Mouse (Mus musculus) heart, postnatal 0 days (tissue): ENCODE results near the gene Atxn7. TPM values are rescaled to one million over a fixed set of nuclear protein-coding genes. Genes with fewer than 3 reads are reported as not detected.

Experiments used
- ATAC-seq: fragments of 200-750 bp; cut with Nextera tagmentation; 2 replicates; pipeline ENCODE4 v1.8.0; 2017; ENCODE audit warnings: low read depth, moderate number of reproducible peaks, moderate library complexity; ENCODE audit not compliant: insufficient read depth
- DNase-seq: peaks from one replicate; pipeline ENCODE4 v3.0.0-alpha.2; 2016; ENCODE audit warnings: low spot score
- H3K27ac ChIP-seq: fragments of 300-500 bp; sonication (generic); 2 replicates; pipeline ENCODE4 v1.5.1; 2014; ENCODE audit warnings: low read depth, mild to moderate bottlenecking
- H3K27me3 ChIP-seq: fragments of 300-500 bp; sonication (generic); 2 replicates; pipeline ENCODE4 v1.6.1; 2014; ENCODE audit warnings: low read length, mixed read lengths; ENCODE audit not compliant: control insufficient read depth, insufficient read depth
- H3K36me3 ChIP-seq: fragments of 300-500 bp; sonication (generic); replicated peaks from 2 replicates; pipeline ENCODE4 v1.6.1; 2014; ENCODE audit warnings: low read length, mixed read lengths; ENCODE audit not compliant: control insufficient read depth, insufficient read depth
- H3K4me1 ChIP-seq: fragments of 300-500 bp; sonication (generic); 2 replicates; pipeline ENCODE4 v1.6.1; 2014; ENCODE audit warnings: antibody characterized with exemption; ENCODE audit not compliant: control insufficient read depth, insufficient read depth
- H3K4me2 ChIP-seq: fragments of 300-500 bp; sonication (generic); 2 replicates; pipeline ENCODE4 v1.6.1; 2014; ENCODE audit warnings: low read depth, mild to moderate bottlenecking, low read length, moderate library complexity
- H3K4me3 ChIP-seq: fragments of 300-500 bp; sonication (generic); 2 replicates; pipeline ENCODE4 v1.5.1; 2014; ENCODE audit warnings: low read depth, low read length
- H3K9ac ChIP-seq: fragments of 300-500 bp; sonication (generic); replicated peaks from 2 replicates; pipeline ENCODE4 v1.6.1; 2014; ENCODE audit warnings: low read depth, low read length, mixed read lengths
- H3K9me3 ChIP-seq: fragments of 300-500 bp; sonication (generic); replicated peaks from 2 replicates; pipeline ENCODE4 v1.6.1; 2016; ENCODE audit warnings: low read length; ENCODE audit not compliant: control insufficient read depth
- CTCF ChIP-seq: IDR thresholded peaks from 2 replicates; pipeline ENCODE4 v1.5.1; 2016; ENCODE audit warnings: antibody characterized with exemption, control low read depth, low read depth
- EP300 ChIP-seq: IDR thresholded peaks from 2 replicates; pipeline ENCODE4 v1.6.1; 2016; ENCODE audit warnings: antibody characterized with exemption, low read depth
- WGBS: fragments of 180-500 bp; shearing (Covaris S2); extraction: QIAGEN DNeasy Blood & Tissue Kit; methylation state at CpG from one replicate; pipeline ENCODE4 v1.1.7; 2014; 5-methylcytosine and 5-hydroxymethylcytosine counted together
- polyA plus RNA-seq: library from polyadenylated mRNA; unstranded; fragments of >200 nt; fragmentation: Nextera tagmentation; extraction: Ambion mirVana; gene quantifications from 2 replicates; pipeline ENCODE4 v1.2.1, GENCODE M21; 2015
- total RNA-seq: library from RNA; depleted of rRNA; stranded (reverse); fragments of >200 nt; gene quantifications from 2 replicates; pipeline ENCODE4 v1.2.3, GENCODE M21; 2014; ENCODE audit warnings: low replicate concordance; rRNA removed

Gene Atxn7
- total and polyA plus RNA-seq, 2 experiments from 2014 or later: 2.1 to 12.4 TPM

DNA sequence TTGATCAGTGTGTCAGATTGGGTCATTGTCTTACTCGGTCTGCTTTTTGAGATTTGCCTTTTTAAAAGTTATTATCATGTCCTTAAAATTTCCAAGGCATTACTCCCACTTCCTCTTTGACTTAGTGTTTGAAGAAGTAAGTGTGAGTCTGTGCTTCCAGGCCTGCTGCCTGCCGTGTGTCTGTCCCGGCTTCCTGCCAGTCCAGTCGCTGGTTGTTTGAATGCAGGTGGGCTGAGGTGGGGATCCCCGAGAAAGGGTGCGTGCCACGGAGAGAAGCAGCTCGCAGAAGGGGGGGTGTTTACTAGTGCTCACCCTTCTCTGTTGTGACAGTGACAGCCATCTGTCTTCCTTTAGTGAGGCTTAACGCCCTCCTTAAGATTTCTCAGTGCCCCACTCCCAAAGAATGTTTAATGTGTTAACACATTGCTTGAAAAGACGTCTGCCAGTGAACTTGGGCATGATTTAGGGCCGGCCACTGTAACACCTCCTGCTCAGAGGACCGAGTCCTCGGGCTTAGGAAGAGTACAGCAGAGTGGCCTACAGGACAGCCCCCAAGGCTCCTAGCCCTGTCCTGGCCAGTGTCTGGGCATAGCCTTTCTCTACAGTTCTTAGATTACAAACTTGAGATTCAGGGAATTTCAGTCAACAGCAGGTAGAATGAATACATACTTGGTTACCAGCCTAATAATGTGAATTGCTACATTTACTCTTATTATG is 143.1 kb downstream of the Atxn7 start:
- H3K36me3 ChIP-seq: peaks cover 58% of the 10 kb centered on the region

DNA sequence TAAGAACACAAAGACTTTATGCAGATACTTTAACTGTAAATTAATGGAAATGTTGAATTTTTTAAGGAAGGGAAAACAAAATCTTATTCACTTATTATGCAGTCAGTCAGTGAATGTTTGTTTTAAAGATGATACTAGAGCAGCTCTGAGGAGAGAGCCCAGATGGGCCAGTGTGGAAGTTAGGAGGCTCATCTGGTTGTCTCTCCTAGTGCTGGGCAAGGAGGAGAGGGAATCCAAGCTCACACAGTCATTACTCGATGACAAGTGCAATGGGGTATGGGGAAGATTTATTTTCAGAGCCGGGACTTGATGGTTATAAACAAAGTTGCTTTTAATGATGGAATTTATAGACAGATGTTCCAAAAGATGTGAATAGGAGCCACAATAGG is 143.7 kb downstream of the Atxn7 start:
- TF ChIP-seq EP300 (no peak), CTCF (no peak)
- peaks cover 57% of the 10 kb centered on the region for H3K36me3 ChIP-seq
- no peak overlapping the region for H3K9ac ChIP-seq
- H3K27me3 ChIP-seq: no peaks in the 10 kb centered on the region
- H3K4me1 ChIP-seq: no peaks in the 10 kb centered on the region
- H3K9me3 ChIP-seq: no peaks in the 10 kb centered on the region
- H3K4me3 ChIP-seq: no peak overlapping the region
- no peak overlapping the region for H3K27ac ChIP-seq
- ATAC-seq (no peak), DNase-seq (no peak)
- no peak overlapping the region for H3K4me2 ChIP-seq
- 63% methylated on average over 2 of the region's 2 CpGs for whole genome bisulfite sequencing

More for the DNA sequence above, 143.1 kb downstream of the Atxn7 start:
- no peak overlapping the region for H3K4me3 ChIP-seq
- no peak overlapping the region for H3K4me2 ChIP-seq
- ATAC-seq (no peak), DNase-seq (no peak)
- no peak overlapping the region for H3K9ac ChIP-seq
- TF ChIP-seq EP300: no peak
- TF ChIP-seq CTCF: no peak
- no peak overlapping the region for H3K27ac ChIP-seq
- H3K27me3 ChIP-seq: no peaks in the 10 kb centered on the region
- no peaks in the 10 kb centered on the region for H3K9me3 ChIP-seq
- no peaks in the 10 kb centered on the region for H3K4me1 ChIP-seq
- whole genome bisulfite sequencing: 58% methylated on average over 13 of the region's 13 CpGs

DNA sequence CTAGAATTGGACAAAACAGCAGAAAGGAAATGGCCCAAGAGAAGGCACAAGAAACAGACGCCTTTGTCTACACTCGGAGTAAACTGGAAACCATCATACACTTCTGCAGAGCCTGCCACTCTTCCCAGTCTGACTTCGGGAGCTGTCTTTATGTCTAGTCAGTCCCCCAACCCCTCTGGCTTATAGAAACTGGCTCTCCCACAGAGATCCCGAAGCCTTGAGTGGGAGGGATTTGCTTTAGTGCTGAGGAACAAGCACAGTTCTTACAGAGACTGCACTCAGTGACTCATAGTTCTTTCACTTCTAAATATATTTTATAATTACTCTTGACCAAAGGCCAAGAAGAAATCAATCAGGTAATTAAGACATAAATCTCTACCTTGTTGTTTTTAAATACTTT is 149.5 kb downstream of the Atxn7 start:
- Histone ChIP-seq H3K36me3 (peaks cover 65% of the 10 kb centered on the region), H3K4me1 (no peaks in the 10 kb centered on the region), H3K9ac (no peak overlapping the region), H3K27ac (no peak overlapping the region), H3K27me3 (no peaks in the 10 kb centered on the region), H3K9me3 (no peaks in the 10 kb centered on the region), H3K4me3 (no peak overlapping the region), H3K4me2 (no peak overlapping the region)
- DNase-seq (no peak), ATAC-seq (no peak)
- TF ChIP-seq EP300 (no peak), CTCF (no peak)
- 76% methylated on average over 4 of the region's 4 CpGs for WGBS

DNA sequence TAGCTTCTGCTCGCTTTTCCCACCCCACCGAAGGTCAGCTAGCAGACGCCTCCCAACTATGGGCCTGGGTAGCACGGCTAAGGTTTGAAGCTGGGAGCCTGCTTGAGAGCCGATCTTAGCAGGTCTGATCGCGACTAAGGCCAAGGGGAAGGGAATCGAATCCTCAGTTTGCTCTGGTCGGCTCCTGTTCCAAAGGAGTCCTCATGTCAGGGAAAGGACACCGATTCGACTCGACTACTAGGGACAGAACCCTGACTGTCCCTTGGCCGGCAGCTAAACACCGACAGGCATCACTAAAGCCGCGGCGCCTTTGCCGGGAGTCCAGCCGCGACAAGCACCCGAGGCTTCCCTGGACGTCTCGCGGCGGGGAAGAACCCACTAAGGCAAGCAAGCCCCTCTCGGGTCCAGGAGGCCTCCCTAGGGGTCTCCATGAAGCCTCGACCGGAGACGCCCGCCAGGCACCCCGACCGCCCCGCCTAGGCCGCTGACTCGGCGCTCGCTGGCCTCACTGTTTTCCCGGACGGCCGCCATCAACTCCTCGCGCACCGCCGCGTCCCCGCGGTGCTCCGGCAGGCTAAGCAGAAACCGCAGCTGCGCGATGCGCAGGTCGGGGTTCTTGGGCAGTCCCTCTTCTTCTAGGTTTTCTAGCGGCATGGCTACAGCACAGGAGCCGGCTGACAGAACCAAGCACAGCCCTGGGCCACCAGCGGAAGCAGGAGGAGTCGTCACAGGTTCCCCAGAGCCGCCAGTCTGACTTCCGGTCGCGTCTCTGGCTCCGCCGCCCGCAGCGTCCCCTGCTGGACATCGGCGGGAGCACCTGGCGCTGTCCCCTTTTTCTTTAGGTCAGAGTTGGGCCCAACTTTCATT is 159.2 kb downstream of the Atxn7 start, which contains the start of gene Psmd6:
Psmd6 (minus strand) TSS at position 755 of the 867 bp plus-strand sequence.
- Histone ChIP-seq H3K4me2 (peak within 1 kb of the TSS; percentile 88), H3K27me3 (no peaks in the 10 kb centered on the region), H3K9ac (peak within 1 kb of the TSS; percentile 94), H3K36me3 (peaks cover 29% of the 10 kb centered on the region), H3K27ac (peak within 1 kb of the TSS; percentile 73), H3K4me1 (peaks cover 9% of the 10 kb centered on the region; the same call in 1 of the 2 replicates), H3K4me3 (peak within 1 kb of the TSS; percentile 94), H3K9me3 (no peaks in the 10 kb centered on the region)
- TF ChIP-seq CTCF: peak; percentile 93
- TF ChIP-seq EP300: peak; percentile 54
- ATAC-seq: peak; percentile 94
- under 1% methylated on average over 68 of the region's 68 CpGs for WGBS
- peak; percentile 83 for DNase-seq

Other genes starting within 250 kb of the Atxn7 start
- gene Gm281, start 47.0 kb upstream of the Atxn7 start, total RNA-seq: not detected in 2 replicates
- gene Gm281, start 47.0 kb upstream of the Atxn7 start, polyA plus RNA-seq: not detected in 2 replicates
- 80.9 and 86.7 TPM in 2 replicates for gene Thoc7, start 412 bp downstream of the Atxn7 start, total RNA-seq
- 198 and 207 TPM in 2 replicates for gene Thoc7, start 412 bp downstream of the Atxn7 start, polyA plus RNA-seq
- gene Psmd6, start 159.5 kb downstream of the Atxn7 start, total RNA-seq: 111 and 132 TPM in 2 replicates
- gene Psmd6, start 159.5 kb downstream of the Atxn7 start, polyA plus RNA-seq: 173 and 184 TPM in 2 replicates
- gene Olfr720, start 225.4 kb downstream of the Atxn7 start, total RNA-seq: not detected in 2 replicates
- gene Olfr720, start 225.4 kb downstream of the Atxn7 start, polyA plus RNA-seq: not detected in 2 replicates